Mouse (Mus musculus) megakaryocyte, embryonic 14.5 days (primary cell): Measurements from ENCODE around the gene Rbm28. TPM values are rescaled to one million over a fixed set of nuclear protein-coding genes. Genes with fewer than 3 reads are reported as not detected.
"Not testable (repeated sequence)": the region's sequence is repeated elsewhere in the genome, so short reads cannot be mapped to it uniquely, and the experiment has no call there.

Source experiments
- H3K27me3 ChIP-seq: replicated peaks from 2 replicates; pipeline ENCODE3; 2012; ENCODE audit warnings: inconsistent platforms
- H3K36me3 ChIP-seq: replicated peaks from 2 replicates; pipeline ENCODE3; 2012; ENCODE audit warnings: low read length, inconsistent platforms, mixed read lengths
- H3K4me1 ChIP-seq: 2 replicates; pipeline ENCODE4 v1.6.1; 2012; ENCODE audit warnings: inconsistent platforms
- H3K4me3 ChIP-seq: replicated peaks from 2 replicates; pipeline ENCODE3; 2012; ENCODE audit warnings: moderate library complexity, mild to moderate bottlenecking, inconsistent platforms
- H3K9me3 ChIP-seq: 2 replicates; pipeline ENCODE4 v1.6.1; 2012; ENCODE audit warnings: inconsistent platforms
- FLI1 ChIP-seq: IDR thresholded peaks from 2 replicates; pipeline ENCODE4 v1.6.1; 2012; ENCODE audit warnings: low read length, inconsistent platforms, mixed read lengths
- GATA1 ChIP-seq: IDR thresholded peaks from 3 replicates; pipeline ENCODE4 v1.6.1; 2012; ENCODE audit warnings: mixed read lengths, low read length, inconsistent platforms, borderline replicate concordance
- polyA plus RNA-seq: library from polyadenylated mRNA; stranded (reverse); fragments of >175 nt; gene quantifications from 2 replicates; pipeline ENCODE4 v1.2.3, GENCODE M21; 2012; ENCODE audit warnings: low replicate concordance; ENCODE audit not compliant: insufficient read depth

Rbm28 gene
- polyA plus RNA-seq, 1 experiment, result 10.4 TPM

GRCm38 (mm10) chr6:29170952-29171388 is 6.2 kb upstream of the Rbm28 start:
- Histone ChIP-seq H3K27me3 (peaks cover 89% of the 10 kb centered on the region), H3K36me3 (no peaks in the 10 kb centered on the region), H3K9me3 (no peaks in the 10 kb centered on the region), H3K4me1 (peaks cover 35% of the 10 kb centered on the region), H3K4me3 (peak overlapping the region; percentile 91)
- TF ChIP-seq GATA1 (no peak), FLI1 (no peak)

- Histone ChIP-seq H3K9me3 (no peaks in the 10 kb centered on the region), H3K4me1 (peaks cover 36% of the 10 kb centered on the region), H3K27me3 (peaks cover 83% of the 10 kb centered on the region), H3K4me3 (peak overlapping the region; percentile 91), H3K36me3 (no peaks in the 10 kb centered on the region)
- TF ChIP-seq GATA1 (no peak), FLI1 (no peak)
Measured at GRCm38 (mm10) chr6:29170063-29170921, 5.5 kb upstream of the Rbm28 start.

- H3K27me3 ChIP-seq, result peaks cover 76% of the 10 kb centered on the region
- H3K36me3 ChIP-seq, result no peaks in the 10 kb centered on the region
- no peak for TF ChIP-seq FLI1
- TF ChIP-seq GATA1, result no peak
- no peak overlapping the region for H3K4me3 ChIP-seq
- H3K9me3 ChIP-seq, result no peaks in the 10 kb centered on the region
- peaks cover 42% of the 10 kb centered on the region for H3K4me1 ChIP-seq
Measured at GRCm38 (mm10) chr6:29169675-29170062, 4.9 kb upstream of the Rbm28 start.

GRCm38 (mm10) chr6:29168871-29169270 is 4.1 kb upstream of the Rbm28 start:
- H3K4me3 ChIP-seq, result no peak overlapping the region
- H3K27me3 ChIP-seq, result peaks cover 68% of the 10 kb centered on the region
- H3K4me1 ChIP-seq, result peaks cover 44% of the 10 kb centered on the region
- H3K36me3 ChIP-seq, result no peaks in the 10 kb centered on the region
- no peak for TF ChIP-seq GATA1
- no peak for TF ChIP-seq FLI1
- no peaks in the 10 kb centered on the region for H3K9me3 ChIP-seq

GRCm38 (mm10) chr6:29166196-29166595 is 1.4 kb upstream of the Rbm28 start:
- Histone ChIP-seq H3K9me3 (no peaks in the 10 kb centered on the region), H3K4me1 (peaks cover 60% of the 10 kb centered on the region), H3K36me3 (no peaks in the 10 kb centered on the region), H3K4me3 (no peak overlapping the region), H3K27me3 (peaks cover 42% of the 10 kb centered on the region)
- TF ChIP-seq GATA1 (no peak), FLI1 (no peak)

GRCm38 (mm10) chr6:29161291-29161690 is 3.5 kb downstream of the Rbm28 start:
- H3K4me3 ChIP-seq, H3K9me3 ChIP-seq, H3K27me3 ChIP-seq: not testable (repeated sequence)
- Histone ChIP-seq H3K4me1 (peaks cover 40% of the 10 kb centered on the region), H3K36me3 (peaks cover 41% of the 10 kb centered on the region)

- H3K27me3 ChIP-seq, result no peaks in the 10 kb centered on the region
- peaks cover 38% of the 10 kb centered on the region for H3K4me1 ChIP-seq
- no peak for TF ChIP-seq GATA1
- TF ChIP-seq FLI1, result no peak
- H3K4me3 ChIP-seq, result no peak overlapping the region
- H3K9me3 ChIP-seq, result no peaks in the 10 kb centered on the region
- H3K36me3 ChIP-seq, result peaks cover 46% of the 10 kb centered on the region
Measured at GRCm38 (mm10) chr6:29160786-29161185, 4.0 kb downstream of the Rbm28 start.

GRCm38 (mm10) chr6:29156326-29156725 is 8.5 kb downstream of the Rbm28 start:
- H3K4me1 ChIP-seq, result peaks cover 5% of the 10 kb centered on the region; the same call in 1 of the 2 replicates
- no peak overlapping the region for H3K4me3 ChIP-seq
- no peaks in the 10 kb centered on the region for H3K27me3 ChIP-seq
- no peak for TF ChIP-seq FLI1
- TF ChIP-seq GATA1, result no peak
- peaks cover 91% of the 10 kb centered on the region for H3K36me3 ChIP-seq
- H3K9me3 ChIP-seq, result no peaks in the 10 kb centered on the region

GRCm38 (mm10) chr6:29150001-29150400 is 14.8 kb downstream of the Rbm28 start:
- Histone ChIP-seq H3K4me1 (peaks cover 14% of the 10 kb centered on the region), H3K27me3 (no peaks in the 10 kb centered on the region), H3K36me3 (peaks cover 89% of the 10 kb centered on the region), H3K4me3 (no peak overlapping the region), H3K9me3 (no peaks in the 10 kb centered on the region)
- TF ChIP-seq GATA1 (no peak), FLI1 (no peak)

- no peak for TF ChIP-seq GATA1
- no peak for TF ChIP-seq FLI1
- Histone ChIP-seq H3K36me3 (peaks cover 80% of the 10 kb centered on the region), H3K27me3 (no peaks in the 10 kb centered on the region), H3K4me1 (peaks cover 14% of the 10 kb centered on the region), H3K4me3 (no peak overlapping the region), H3K9me3 (no peaks in the 10 kb centered on the region)
Measured at GRCm38 (mm10) chr6:29147407-29148010, 17.3 kb downstream of the Rbm28 start.

- H3K9me3 ChIP-seq, result no peaks in the 10 kb centered on the region
- TF ChIP-seq GATA1 (no peak), FLI1 (no peak)
- H3K27me3 ChIP-seq, result no peaks in the 10 kb centered on the region
- H3K4me1 ChIP-seq, result peaks cover 14% of the 10 kb centered on the region
- H3K36me3 ChIP-seq, result peaks cover 80% of the 10 kb centered on the region
- no peak overlapping the region for H3K4me3 ChIP-seq
Measured at GRCm38 (mm10) chr6:29146641-29147040, 18.2 kb downstream of the Rbm28 start.
